Mouse (Mus musculus) midbrain, embryonic 11.5 days (tissue): ENCODE measurements at regions not wholly inside any gene's neighbourhood (a gene's known extent, or its start where the extent isn't known, plus 50 kb on each side); places are given as distances from the start of the nearest gene placed in this dataset.

Source experiments
- ATAC-seq: fragments of 200-750 bp; cut with Nextera tagmentation; 2 replicates; pipeline ENCODE4 v1.8.0; 2017; ENCODE audit warnings: moderate TSS enrichment, moderate library complexity; ENCODE audit not compliant: low FRiP score
- DNase-seq: peaks from one replicate; pipeline ENCODE4 v3.0.0; 2015; ENCODE audit warnings: low spot score; ENCODE audit errors: missing footprints
- H3K27ac ChIP-seq: fragments of 300-500 bp; sonication (generic); 2 replicates; pipeline ENCODE4 v1.5.1; 2014; ENCODE audit warnings: low read depth, low read length
- H3K27me3 ChIP-seq: fragments of 300-500 bp; sonication (generic); 2 replicates; pipeline ENCODE4 v1.6.1; 2014; ENCODE audit warnings: mild to moderate bottlenecking, low read length, moderate library complexity, mixed read lengths; ENCODE audit not compliant: control insufficient read depth, insufficient read depth
- H3K36me3 ChIP-seq: fragments of 300-500 bp; sonication (generic); 2 replicates; pipeline ENCODE4 v1.6.1; 2014; ENCODE audit warnings: mild to moderate bottlenecking, low read length, moderate library complexity, mixed read lengths; ENCODE audit not compliant: control insufficient read depth, insufficient read depth
- H3K4me1 ChIP-seq: fragments of 300-500 bp; sonication (generic); 2 replicates; pipeline ENCODE4 v1.6.1; 2014; ENCODE audit warnings: low read length; ENCODE audit not compliant: control insufficient read depth, insufficient read depth
- H3K4me2 ChIP-seq: fragments of 300-500 bp; sonication (generic); 2 replicates; pipeline ENCODE4 v1.6.1; 2014; ENCODE audit warnings: mild to moderate bottlenecking, moderate library complexity
- H3K4me3 ChIP-seq: fragments of 300-500 bp; sonication (generic); 2 replicates; pipeline ENCODE4 v1.5.1; 2014; ENCODE audit warnings: low read depth, low read length
- H3K9ac ChIP-seq: fragments of 300-500 bp; sonication (generic); 2 replicates; pipeline ENCODE4 v1.6.1; 2014; ENCODE audit warnings: low read length
- H3K9me3 ChIP-seq: fragments of 300-500 bp; sonication (generic); 2 replicates; pipeline ENCODE4 v1.6.1; 2016; ENCODE audit warnings: low read length; ENCODE audit not compliant: control insufficient read depth
- WGBS: fragments of 180-500 bp; shearing (Covaris S2); extraction: QIAGEN DNeasy Blood & Tissue Kit; methylation state at CpG from one replicate; pipeline ENCODE4 v1.1.7; 2014; 5-methylcytosine and 5-hydroxymethylcytosine counted together

- ATAC-seq (no peak), DNase-seq (no peak)
- Histone ChIP-seq H3K27me3 (no peaks in the 10 kb centered on the region), H3K27ac (no peak overlapping the region), H3K4me3 (no peak overlapping the region), H3K9me3 (no peaks in the 10 kb centered on the region), H3K4me1 (no peaks in the 10 kb centered on the region), H3K36me3 (no peaks in the 10 kb centered on the region), H3K4me2 (no peak overlapping the region), H3K9ac (no peak overlapping the region)
Measured at GRCm38 (mm10) chr10:108083220-108083619, 78.8 kb upstream of the Ppp1r12a start.

- Histone ChIP-seq H3K9me3 (no peaks in the 10 kb centered on the region), H3K27me3 (no peaks in the 10 kb centered on the region), H3K27ac (no peak overlapping the region), H3K36me3 (no peaks in the 10 kb centered on the region), H3K9ac (no peak overlapping the region), H3K4me3 (no peak overlapping the region), H3K4me2 (no peak overlapping the region), H3K4me1 (no peaks in the 10 kb centered on the region)
- DNase-seq, result no peak
- WGBS, result 49% methylated on average over 5 of the region's 5 CpGs
- no peak for ATAC-seq
Measured at GRCm38 (mm10) chr10:108075144-108075543, 86.8 kb upstream of the Ppp1r12a start.

GRCm38 (mm10) chr10:108073828-108074227, 88.2 kb upstream of the Ppp1r12a start:
- Histone ChIP-seq H3K27ac (no peak overlapping the region), H3K9me3 (no peaks in the 10 kb centered on the region), H3K4me2 (no peak overlapping the region), H3K36me3 (no peaks in the 10 kb centered on the region), H3K4me1 (no peaks in the 10 kb centered on the region), H3K4me3 (no peak overlapping the region), H3K9ac (no peak overlapping the region), H3K27me3 (no peaks in the 10 kb centered on the region)
- DNase-seq (no peak), ATAC-seq (no peak)
- WGBS, result 87% methylated on average over 4 of the region's 4 CpGs

DNA sequence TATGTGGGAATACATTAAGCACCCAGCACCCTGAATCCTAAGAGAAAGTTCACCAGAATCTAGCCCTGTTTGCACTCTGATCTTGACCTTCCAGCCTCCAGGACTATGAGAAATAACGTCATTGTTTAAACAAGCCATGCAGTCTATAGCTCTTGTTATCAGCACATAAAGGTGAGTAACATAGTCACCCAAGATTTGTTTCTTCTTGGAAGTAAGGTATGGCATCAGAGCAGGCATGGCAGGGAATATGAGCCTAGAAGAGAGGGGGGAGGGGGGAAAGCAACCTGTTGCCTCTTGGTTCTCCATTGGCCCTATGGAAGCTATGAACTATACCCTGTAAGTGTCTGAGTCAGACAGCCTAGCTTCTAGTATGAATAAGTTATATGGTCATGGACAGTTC, 89.8 kb upstream of the Ppp1r12a start:
- ATAC-seq (no peak), DNase-seq (no peak)
- 82% methylated on average over 1 of the region's 1 CpGs for WGBS
- H3K4me3 ChIP-seq, result no peak overlapping the region
- H3K27me3 ChIP-seq, result no peaks in the 10 kb centered on the region
- no peak overlapping the region for H3K4me2 ChIP-seq
- H3K36me3 ChIP-seq, result no peaks in the 10 kb centered on the region
- H3K27ac ChIP-seq, result no peak overlapping the region
- no peak overlapping the region for H3K9ac ChIP-seq
- H3K4me1 ChIP-seq, result no peaks in the 10 kb centered on the region
- no peaks in the 10 kb centered on the region for H3K9me3 ChIP-seq

GRCm38 (mm10) chr10:108071424-108071823, 90.6 kb upstream of the Ppp1r12a start:
- DNase-seq, result no peak
- H3K9me3 ChIP-seq, result no peaks in the 10 kb centered on the region
- H3K27me3 ChIP-seq, result no peaks in the 10 kb centered on the region
- H3K9ac ChIP-seq, result no peak overlapping the region
- no peak overlapping the region for H3K27ac ChIP-seq
- WGBS, result 94% methylated on average over 2 of the region's 2 CpGs
- H3K36me3 ChIP-seq, result no peaks in the 10 kb centered on the region
- ATAC-seq, result no peak
- H3K4me1 ChIP-seq, result no peaks in the 10 kb centered on the region
- no peak overlapping the region for H3K4me2 ChIP-seq
- no peak overlapping the region for H3K4me3 ChIP-seq

DNA sequence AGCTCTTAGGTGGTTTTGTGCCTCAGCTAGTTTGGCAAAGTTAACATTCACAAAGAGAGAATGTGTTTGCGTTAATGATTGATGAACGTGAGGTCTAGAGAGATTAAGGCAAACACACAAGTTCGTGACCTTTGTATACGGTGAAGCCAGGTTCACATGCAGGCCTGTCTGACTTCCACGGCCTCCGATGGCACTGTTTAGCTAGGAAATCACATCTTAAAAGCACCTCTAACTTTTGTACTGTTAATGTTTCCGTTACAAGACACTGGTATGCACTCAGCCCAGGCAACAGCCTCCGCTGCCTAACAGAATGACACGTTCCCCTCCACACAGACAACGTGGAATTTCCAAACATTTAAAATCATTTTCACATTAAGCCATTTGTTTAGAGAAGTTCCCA, 94.3 kb upstream of the Ppp1r12a start:
- H3K4me2 ChIP-seq, result no peak overlapping the region
- no peaks in the 10 kb centered on the region for H3K27me3 ChIP-seq
- no peak overlapping the region for H3K4me3 ChIP-seq
- no peaks in the 10 kb centered on the region for H3K9me3 ChIP-seq
- H3K36me3 ChIP-seq, result no peaks in the 10 kb centered on the region
- DNase-seq (no peak), ATAC-seq (no peak)
- H3K27ac ChIP-seq, result no peak overlapping the region
- no peaks in the 10 kb centered on the region for H3K4me1 ChIP-seq
- WGBS, result 86% methylated on average over 10 of the region's 10 CpGs
- H3K9ac ChIP-seq, result no peak overlapping the region

DNA sequence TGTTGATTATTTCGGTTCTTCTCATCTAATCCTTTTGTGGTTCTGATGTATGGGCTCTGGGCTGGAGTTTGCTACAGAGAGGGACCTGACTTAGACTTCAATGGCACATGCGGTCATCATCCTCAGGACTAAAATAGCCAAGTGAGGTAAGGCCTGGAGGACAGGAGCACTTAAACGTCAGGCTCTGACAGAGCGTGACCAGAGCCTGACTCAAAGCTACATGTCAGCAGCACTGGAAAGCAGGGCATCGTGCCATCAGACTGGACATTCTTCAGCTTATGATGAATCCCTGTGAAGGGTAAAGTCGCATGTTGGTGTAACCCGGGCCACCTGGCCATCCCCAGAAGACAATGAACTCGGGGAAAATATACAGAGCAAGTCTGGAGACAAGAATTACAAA, 95.8 kb upstream of the Ppp1r12a start:
- DNase-seq (no peak), ATAC-seq (no peak)
- Histone ChIP-seq H3K4me1 (no peaks in the 10 kb centered on the region), H3K4me3 (no peak overlapping the region), H3K4me2 (no peak overlapping the region), H3K36me3 (no peaks in the 10 kb centered on the region), H3K9me3 (no peaks in the 10 kb centered on the region), H3K9ac (no peak overlapping the region), H3K27me3 (no peaks in the 10 kb centered on the region), H3K27ac (no peak overlapping the region)
- 88% methylated on average over 8 of the region's 8 CpGs for WGBS

DNA sequence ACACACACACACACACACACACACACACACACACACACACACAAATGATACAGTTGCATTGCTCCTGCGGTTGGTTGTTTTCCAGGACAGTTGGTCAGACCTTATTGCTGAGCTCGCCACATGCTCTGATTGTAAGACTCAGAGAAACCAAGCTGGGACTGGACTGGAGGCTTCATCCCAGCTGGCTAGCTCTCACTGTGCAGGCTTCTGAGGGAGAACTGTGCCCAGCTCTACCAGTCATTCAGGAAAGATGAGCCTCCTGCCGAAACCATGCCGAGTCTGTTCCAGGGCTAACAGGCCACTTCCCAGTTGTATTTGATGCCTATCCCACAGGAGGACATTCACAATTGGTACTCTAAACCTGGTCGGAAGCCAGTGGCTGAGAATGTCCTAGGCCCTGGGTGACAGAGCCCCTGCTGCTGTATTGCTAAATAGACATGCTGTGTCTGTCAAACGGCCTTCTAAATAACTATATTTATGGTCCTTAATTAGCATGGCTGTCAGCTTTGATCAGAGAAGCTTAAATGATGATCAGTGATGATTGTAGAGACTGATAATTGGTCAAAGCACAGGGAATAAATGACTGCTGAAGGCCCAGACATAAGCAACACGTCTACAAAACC, 100.1 kb upstream of the Ppp1r12a start:
- 66% methylated on average over 7 of the region's 7 CpGs for WGBS
- H3K36me3 ChIP-seq, result no peaks in the 10 kb centered on the region
- no peaks in the 10 kb centered on the region for H3K9me3 ChIP-seq
- no peak overlapping the region for H3K9ac ChIP-seq
- no peak overlapping the region for H3K4me3 ChIP-seq
- DNase-seq (no peak), ATAC-seq (peak; percentile 54)
- H3K27me3 ChIP-seq, result no peaks in the 10 kb centered on the region
- no peak overlapping the region for H3K27ac ChIP-seq
- no peak overlapping the region for H3K4me2 ChIP-seq
- H3K4me1 ChIP-seq, result no peaks in the 10 kb centered on the region

GRCm38 (mm10) chr10:108060554-108060953, 101.4 kb upstream of the Ppp1r12a start:
- no peaks in the 10 kb centered on the region for H3K36me3 ChIP-seq
- DNase-seq (no peak), ATAC-seq (no peak)
- H3K9me3 ChIP-seq, result no peaks in the 10 kb centered on the region
- H3K27me3 ChIP-seq, result no peaks in the 10 kb centered on the region
- H3K4me3 ChIP-seq, result no peak overlapping the region
- 90% methylated on average over 3 of the region's 3 CpGs for WGBS
- no peaks in the 10 kb centered on the region for H3K4me1 ChIP-seq
- no peak overlapping the region for H3K27ac ChIP-seq
- H3K4me2 ChIP-seq, result no peak overlapping the region
- no peak overlapping the region for H3K9ac ChIP-seq

GRCm38 (mm10) chr10:108051637-108052036, 110.4 kb upstream of the Ppp1r12a start:
- no peak overlapping the region for H3K4me3 ChIP-seq
- H3K27me3 ChIP-seq, result no peaks in the 10 kb centered on the region
- no peak overlapping the region for H3K4me2 ChIP-seq
- no peaks in the 10 kb centered on the region; the same call in 1 of the 2 replicates for H3K9me3 ChIP-seq
- H3K4me1 ChIP-seq, result no peaks in the 10 kb centered on the region
- 95% methylated on average over 1 of the region's 1 CpGs for WGBS
- no peak overlapping the region for H3K9ac ChIP-seq
- H3K27ac ChIP-seq, result no peak overlapping the region
- ATAC-seq (no peak), DNase-seq (no peak)
- H3K36me3 ChIP-seq, result no peaks in the 10 kb centered on the region
